Comparison of ENCODE assay signal across 19 mouse cellular contexts in genomic region chr6:81363969-81364529, GRCm38 (mm10).
DNase-seq lines count a peak whose midpoint lies in the region; ATAC-seq lines count a peak whose summit lies in the region.
"Had no signal": no experiment of that assay in that cellular context is flagged by ENCODE, and none has a peak within 500 bp of the region (broad histone marks: within the 10 kb centered on the region; RNA-seq: fewer than 3 reads in every experiment).

No protein-coding gene starts in this region.

- ATAC-seq in hindbrain, embryonic 13.5 days (ENCODE audit: low FRiP score), result peak; percentile 79
- no peak for ATAC-seq in hindbrain, embryonic 11.5 days (ENCODE audit: low FRiP score)
- no peak for ATAC-seq in midbrain, embryonic 14.5 days (ENCODE audit: low FRiP score, low TSS enrichment)
- ATAC-seq in midbrain, embryonic 11.5 days (ENCODE audit: low FRiP score), result no peak
- peak; percentile 81; the same call in 1 of the 2 replicates for ATAC-seq in hindbrain, embryonic 16.5 days
- no peak for ATAC-seq in intestine, embryonic 16.5 days
- ATAC-seq: forebrain, embryonic 14.5 days; inflammation-experienced regulatory T-cells, adult 6 months had no signal

- H3K4me1 ChIP-seq in hindbrain, embryonic 13.5 days (replicated peaks), result peaks cover 5% of the 10 kb centered on the region; the same call in 1 of the 2 replicates
- no peaks in the 10 kb centered on the region for H3K4me1 ChIP-seq in hindbrain, embryonic 11.5 days (replicated peaks; ENCODE audit: control insufficient read depth, insufficient read depth, low read length)
- H3K4me1 ChIP-seq in midbrain, embryonic 14.5 days (ENCODE audit: control insufficient read depth, insufficient read depth, low read length), result no peaks in the 10 kb centered on the region
- H3K4me1 ChIP-seq in midbrain, embryonic 11.5 days (ENCODE audit: control insufficient read depth, insufficient read depth, low read length), result no peaks in the 10 kb centered on the region
- H3K4me1 ChIP-seq in hindbrain, embryonic 16.5 days (ENCODE audit: control insufficient read depth, insufficient read depth, low read depth, low read length), result no peaks in the 10 kb centered on the region; the same call in 1 of the 2 replicates
- no peaks in the 10 kb centered on the region for H3K4me1 ChIP-seq in intestine, embryonic 16.5 days (ENCODE audit: control insufficient read depth, insufficient read depth, low read length)
- H3K4me1 ChIP-seq: embryonic facial prominence, embryonic 10.5 days; heart, embryonic 10.5 days had no signal

- H3K9ac ChIP-seq in hindbrain, embryonic 13.5 days, result no peak overlapping the region
- H3K9ac ChIP-seq in hindbrain, embryonic 11.5 days (ENCODE audit: low read depth, low read length), result no peak overlapping the region
- no peak overlapping the region for H3K9ac ChIP-seq in midbrain, embryonic 14.5 days (replicated peaks; ENCODE audit: low read length)
- no peak overlapping the region for H3K9ac ChIP-seq in midbrain, embryonic 11.5 days (ENCODE audit: low read length)
- no peak overlapping the region for H3K9ac ChIP-seq in hindbrain, embryonic 16.5 days (ENCODE audit: low read depth, low read length)
- no peak overlapping the region for H3K9ac ChIP-seq in intestine, embryonic 16.5 days (ENCODE audit: low read depth, low read length)

- H3K36me3 ChIP-seq in hindbrain, embryonic 13.5 days, result no peaks in the 10 kb centered on the region
- H3K36me3 ChIP-seq in hindbrain, embryonic 11.5 days (ENCODE audit: control insufficient read depth, insufficient read depth, low read length), result no peaks in the 10 kb centered on the region
- no peaks in the 10 kb centered on the region for H3K36me3 ChIP-seq in midbrain, embryonic 14.5 days (ENCODE audit: control insufficient read depth, insufficient read depth, low read length)
- no peaks in the 10 kb centered on the region for H3K36me3 ChIP-seq in midbrain, embryonic 11.5 days (ENCODE audit: control insufficient read depth, insufficient read depth, low read length)
- no peaks in the 10 kb centered on the region for H3K36me3 ChIP-seq in hindbrain, embryonic 16.5 days (ENCODE audit: control insufficient read depth, insufficient read depth, low read length)
- no peaks in the 10 kb centered on the region for H3K36me3 ChIP-seq in intestine, embryonic 16.5 days (ENCODE audit: control insufficient read depth, insufficient read depth, low read length)
- H3K36me3 ChIP-seq: embryonic facial prominence, embryonic 10.5 days; heart, embryonic 10.5 days had no signal

- H3K27ac ChIP-seq in hindbrain, embryonic 13.5 days, result no peak overlapping the region
- H3K27ac ChIP-seq in hindbrain, embryonic 11.5 days (ENCODE audit: low read depth, low read length), result no peak overlapping the region
- no peak overlapping the region for H3K27ac ChIP-seq in midbrain, embryonic 14.5 days (replicated peaks; ENCODE audit: low read depth, low read length)
- no peak overlapping the region for H3K27ac ChIP-seq in midbrain, embryonic 11.5 days (ENCODE audit: low read depth, low read length)
- H3K27ac ChIP-seq in hindbrain, embryonic 16.5 days (ENCODE audit: low read depth, low read length), result no peak overlapping the region
- no peak overlapping the region for H3K27ac ChIP-seq in intestine, embryonic 16.5 days (ENCODE audit: low read length)
- H3K27ac ChIP-seq: embryonic facial prominence, embryonic 10.5 days; heart, embryonic 10.5 days had no signal

- WGBS in hindbrain, embryonic 13.5 days, result 67% methylated on average over 7 of the region's 7 CpGs
- 84% methylated on average over 7 of the region's 7 CpGs for WGBS in hindbrain, embryonic 11.5 days
- WGBS in midbrain, embryonic 14.5 days, result 75% methylated on average over 7 of the region's 7 CpGs
- 84% methylated on average over 7 of the region's 7 CpGs for WGBS in midbrain, embryonic 11.5 days
- WGBS in hindbrain, embryonic 16.5 days, result 64% methylated on average over 7 of the region's 7 CpGs
- 83% methylated on average over 7 of the region's 7 CpGs for WGBS in intestine, embryonic 16.5 days

- H3K9me3 ChIP-seq in hindbrain, embryonic 13.5 days, result no peaks in the 10 kb centered on the region
- H3K9me3 ChIP-seq in hindbrain, embryonic 11.5 days (ENCODE audit: control insufficient read depth, low read length), result no peaks in the 10 kb centered on the region
- H3K9me3 ChIP-seq in midbrain, embryonic 14.5 days (ENCODE audit: control insufficient read depth, low read length), result no peaks in the 10 kb centered on the region
- no peaks in the 10 kb centered on the region for H3K9me3 ChIP-seq in midbrain, embryonic 11.5 days (ENCODE audit: control insufficient read depth, low read length)
- H3K9me3 ChIP-seq in hindbrain, embryonic 16.5 days (ENCODE audit: control insufficient read depth, low read length), result no peaks in the 10 kb centered on the region
- no peaks in the 10 kb centered on the region for H3K9me3 ChIP-seq in intestine, embryonic 16.5 days (ENCODE audit: control insufficient read depth, low read length)
- H3K9me3 ChIP-seq: embryonic facial prominence, embryonic 10.5 days; heart, embryonic 10.5 days had no signal

- H3K4me3 ChIP-seq in hindbrain, embryonic 13.5 days, result no peak overlapping the region
- H3K4me3 ChIP-seq in hindbrain, embryonic 11.5 days (ENCODE audit: low read depth, low read length), result no peak overlapping the region
- no peak overlapping the region for H3K4me3 ChIP-seq in midbrain, embryonic 14.5 days (replicated peaks; ENCODE audit: low read depth, low read length)
- no peak overlapping the region for H3K4me3 ChIP-seq in midbrain, embryonic 11.5 days (ENCODE audit: low read depth, low read length)
- no peak overlapping the region for H3K4me3 ChIP-seq in hindbrain, embryonic 16.5 days (ENCODE audit: low read length)
- no peak overlapping the region for H3K4me3 ChIP-seq in intestine, embryonic 16.5 days (ENCODE audit: low read length)
- H3K4me3 ChIP-seq: embryonic facial prominence, embryonic 10.5 days; heart, embryonic 10.5 days had no signal

- H3K27me3 ChIP-seq in hindbrain, embryonic 13.5 days, result no peaks in the 10 kb centered on the region
- no peaks in the 10 kb centered on the region for H3K27me3 ChIP-seq in hindbrain, embryonic 11.5 days (ENCODE audit: control insufficient read depth, insufficient read depth, low read length)
- no peaks in the 10 kb centered on the region for H3K27me3 ChIP-seq in midbrain, embryonic 14.5 days (ENCODE audit: control insufficient read depth, insufficient read depth, low read length)
- no peaks in the 10 kb centered on the region for H3K27me3 ChIP-seq in midbrain, embryonic 11.5 days (ENCODE audit: control insufficient read depth, insufficient read depth, low read length)
- H3K27me3 ChIP-seq in hindbrain, embryonic 16.5 days (replicated peaks; ENCODE audit: control insufficient read depth, insufficient read depth, low read length), result no peaks in the 10 kb centered on the region
- H3K27me3 ChIP-seq in intestine, embryonic 16.5 days (replicated peaks; ENCODE audit: control insufficient read depth, insufficient read depth, low read length), result no peaks in the 10 kb centered on the region

- DNase-seq in hindbrain, embryonic 11.5 days (ENCODE audit: low spot score), result no peak
- peak; percentile 3 for DNase-seq in midbrain, embryonic 14.5 days
- DNase-seq in midbrain, embryonic 11.5 days (ENCODE audit: low spot score, missing footprints), result no peak
- DNase-seq in urinary bladder, postnatal 14 days (ENCODE audit: low spot score), result no peak
- DNase-seq: adrenal gland, postnatal 10 days; cerebellum, adult 11-12 months; cerebellum, adult 9-10 months; cerebellum, postnatal 36 days; gastrocnemius, postnatal 10 days; heart, adult 18-20 months; heart, postnatal 10 days; heart, postnatal 4 days had no signal

- no peak overlapping the region for H3K4me2 ChIP-seq in hindbrain, embryonic 13.5 days
- no peak overlapping the region for H3K4me2 ChIP-seq in hindbrain, embryonic 11.5 days (replicated peaks; ENCODE audit: low read depth, low read length)
- H3K4me2 ChIP-seq in midbrain, embryonic 14.5 days (ENCODE audit: low read length), result no peak overlapping the region
- H3K4me2 ChIP-seq in midbrain, embryonic 11.5 days, result no peak overlapping the region
- H3K4me2 ChIP-seq in hindbrain, embryonic 16.5 days (ENCODE audit: low read length), result no peak overlapping the region
- no peak overlapping the region for H3K4me2 ChIP-seq in intestine, embryonic 16.5 days (ENCODE audit: low read depth, low read length)

Comparison
In these comparisons a context has a peak if more than half of its experiments do, and no peak if none do; other contexts are left out.
1. ATAC-seq: peak in hindbrain, embryonic 13.5 days (single experiment) and hindbrain, embryonic 16.5 days (single experiment); none in hindbrain, embryonic 11.5 days (single experiment), midbrain, embryonic 14.5 days (single experiment), midbrain, embryonic 11.5 days (single experiment) and intestine, embryonic 16.5 days (single experiment).